Mouse (Mus musculus): ENCODE results near the gene Klrb1c.
"Not testable (repeated sequence)": the region's sequence is repeated elsewhere in the genome, so short reads cannot be mapped to it uniquely, and the experiment has no call there.

DNA sequence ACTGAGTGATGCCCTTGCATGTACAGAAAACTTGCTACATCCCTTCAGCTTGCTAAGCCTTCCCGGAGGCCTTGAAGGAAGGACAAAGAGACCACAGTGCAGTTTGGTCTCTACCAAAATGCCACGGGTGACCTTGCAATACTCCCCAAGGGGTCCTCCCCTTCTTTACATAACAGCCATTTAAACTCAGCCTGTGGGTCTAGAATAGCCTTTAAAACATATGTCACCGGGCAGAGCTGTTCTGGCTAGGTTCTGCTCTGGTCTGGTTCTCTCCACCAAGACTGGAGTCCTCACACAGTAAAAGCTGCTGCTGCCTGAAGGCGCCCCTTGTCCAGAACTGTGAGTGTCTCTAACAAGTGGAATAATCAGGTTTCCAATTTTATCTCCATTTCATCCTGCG, 11.7 kb upstream of the Klrb1c start:
- TF ChIP-seq CTCF (IDR thresholded peaks at IDR 0.05; ENCODE audit: insufficient read depth, low read length); POLR2A (IDR thresholded peaks at IDR 0.05; ENCODE audit: borderline replicate concordance, extremely low read depth, low read depth, low read length): not testable (repeated sequence)

All from lung, adult 2 months (tissue).